Mouse (Mus musculus) lung, postnatal 25 days (tissue): ENCODE measurements at regions not wholly inside any gene's neighbourhood (a gene's known extent, or its start where the extent isn't known, plus 50 kb on each side); places are given as distances from the start of the nearest gene placed in this dataset.

Source experiments
- DNase-seq: peaks from one replicate; pipeline ENCODE4 v3.0.0; 2022; ENCODE audit warnings: low spot score

- peak; percentile 24 for DNase-seq
Measured at GRCm38 (mm10) chr8:79587258-79587657, 52.2 kb upstream of the Otud4 start.

GRCm38 (mm10) chr8:79584966-79585365 lies 54.5 kb upstream of the Otud4 start:
- peak; percentile 58 for DNase-seq

- DNase-seq, result peak; percentile 31
Measured at GRCm38 (mm10) chr8:79583326-79583725, 56.1 kb upstream of the Otud4 start.

GRCm38 (mm10) chr8:79582195-79582594 lies 57.2 kb upstream of the Otud4 start:
- DNase-seq, result no peak

GRCm38 (mm10) chr8:79576086-79576485 lies 63.3 kb upstream of the Otud4 start:
- peak; percentile 31 for DNase-seq

- DNase-seq, result no peak
Measured at GRCm38 (mm10) chr8:79575175-79575734, 64.2 kb upstream of the Otud4 start.

GRCm38 (mm10) chr8:79573491-79573890 lies 65.9 kb upstream of the Otud4 start:
- DNase-seq, result no peak

GRCm38 (mm10) chr8:79572526-79572925 lies 66.9 kb upstream of the Otud4 start:
- DNase-seq, result no peak

GRCm38 (mm10) chr8:79563101-79563500 lies 76.3 kb upstream of the Otud4 start:
- no peak for DNase-seq

- DNase-seq, result no peak
Measured at GRCm38 (mm10) chr8:79562669-79563068, 76.7 kb upstream of the Otud4 start.

GRCm38 (mm10) chr8:79562071-79562581 lies 77.3 kb upstream of the Otud4 start:
- DNase-seq, result no peak

- no peak for DNase-seq
Measured at GRCm38 (mm10) chr8:79561269-79562063, 78.0 kb upstream of the Otud4 start.

- DNase-seq, result no peak
Measured at GRCm38 (mm10) chr8:79559516-79559915, 79.9 kb upstream of the Otud4 start.

GRCm38 (mm10) chr8:79554311-79554710 lies 85.1 kb upstream of the Otud4 start:
- no peak for DNase-seq

GRCm38 (mm10) chr8:79550151-79550550 lies 89.3 kb upstream of the Otud4 start:
- no peak for DNase-seq

GRCm38 (mm10) chr8:79548156-79548555 lies 91.3 kb upstream of the Otud4 start:
- DNase-seq, result no peak

GRCm38 (mm10) chr8:79545866-79546373 lies 93.5 kb upstream of the Otud4 start:
- no peak for DNase-seq

GRCm38 (mm10) chr8:79542461-79542860 lies 97.0 kb upstream of the Otud4 start:
- no peak for DNase-seq

GRCm38 (mm10) chr8:79540053-79540452 lies 99.4 kb upstream of the Otud4 start:
- no peak for DNase-seq

GRCm38 (mm10) chr8:79534271-79534889 lies 105.0 kb upstream of the Otud4 start:
- DNase-seq, result no peak

- no peak for DNase-seq
Measured at GRCm38 (mm10) chr8:79529556-79529955, 109.9 kb upstream of the Otud4 start.

GRCm38 (mm10) chr8:79522040-79522439 lies 117.4 kb upstream of the Otud4 start:
- DNase-seq, result no peak

- no peak for DNase-seq
Measured at GRCm38 (mm10) chr8:79518966-79519365, 119.6 kb upstream of the Smad1 start.
